Mouse (Mus musculus) MEL-GATA-1-ER (cell line): ENCODE measurements at regions not wholly inside any gene's neighbourhood (a gene's known extent, or its start where the extent isn't known, plus 50 kb on each side); places are given as distances from the start of the nearest gene placed in this dataset.

Experiments used
- DNase-seq: peaks from one replicate; pipeline ENCODE4 v3.0.0-alpha.2; 2012; ENCODE audit warnings: low read depth; ENCODE audit errors: extremely low read depth

DNA sequence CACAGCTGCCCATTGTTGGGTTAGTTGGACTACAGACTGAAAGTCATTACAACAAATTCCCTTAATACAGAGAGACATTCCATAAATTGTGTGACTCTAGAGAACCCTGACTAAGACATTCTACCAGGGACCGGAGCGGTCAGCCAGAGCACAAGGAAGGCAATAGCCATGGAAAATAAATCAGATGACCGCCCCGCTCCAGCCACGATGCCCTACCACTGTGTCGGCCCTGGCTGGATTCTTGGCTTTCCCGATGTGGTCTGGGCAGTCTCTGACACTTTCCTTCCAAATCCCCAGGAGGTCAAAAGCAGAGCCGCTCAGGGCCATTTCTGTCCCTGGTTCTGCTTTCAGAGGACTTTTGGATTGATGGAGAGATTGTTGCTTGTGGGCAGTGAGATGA is 57.8 kb downstream of the Lsm3 start:
- no peak for DNase-seq

DNA sequence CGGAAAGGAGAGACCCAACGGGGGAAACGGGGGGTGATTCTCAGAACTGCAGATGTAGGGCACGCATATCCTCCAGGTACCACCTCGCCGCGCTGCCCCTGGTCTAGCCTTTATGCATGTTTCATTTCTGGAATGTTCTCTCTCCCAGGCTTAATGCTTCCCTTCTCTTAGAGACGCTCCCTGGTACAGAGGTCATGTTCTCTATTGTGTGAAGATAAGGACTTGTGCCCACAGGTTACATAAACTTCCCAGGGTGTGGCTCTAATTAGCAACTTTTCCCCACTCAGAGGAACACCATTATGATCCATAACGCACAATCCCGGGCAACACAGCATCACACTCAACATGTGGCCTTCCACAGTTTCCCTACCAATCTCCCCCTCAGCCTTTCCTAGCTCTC is 58.7 kb downstream of the Lsm3 start:
- DNase-seq = no peak

DNA sequence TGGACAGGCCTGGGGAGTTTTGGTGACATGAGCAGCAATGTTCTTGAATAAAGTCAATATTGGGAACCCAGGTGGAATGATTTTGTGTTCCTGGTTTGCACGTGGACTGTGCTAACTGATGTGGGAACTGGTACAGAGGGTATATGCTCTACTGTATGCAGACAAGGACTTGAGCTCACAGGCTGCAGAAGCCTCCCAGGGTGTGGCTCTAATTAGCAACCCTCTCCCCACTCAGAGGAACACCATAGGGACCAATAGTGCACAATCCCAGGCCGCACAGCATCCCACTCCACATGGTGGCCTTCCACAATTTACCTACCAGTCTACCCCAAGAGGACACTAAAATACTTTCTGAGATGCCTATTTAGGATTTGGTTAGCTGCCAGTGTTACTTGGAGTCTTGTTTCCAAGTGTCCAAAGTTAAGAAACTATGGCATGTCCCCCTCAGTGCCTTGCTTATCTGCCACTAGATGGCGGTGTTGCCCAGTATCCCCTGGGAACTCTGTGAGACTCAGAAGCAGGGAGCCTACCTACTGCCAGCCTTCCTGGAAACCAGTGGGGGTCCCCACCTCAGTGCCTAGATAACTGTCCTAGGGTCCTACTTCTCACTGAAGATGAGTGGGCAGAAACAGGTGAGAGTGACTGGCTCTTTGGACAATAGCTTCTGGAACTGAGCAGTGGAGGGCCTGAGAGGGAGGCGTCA is 60.1 kb downstream of the Lsm3 start:
- DNase-seq = peak; percentile 11

DNA sequence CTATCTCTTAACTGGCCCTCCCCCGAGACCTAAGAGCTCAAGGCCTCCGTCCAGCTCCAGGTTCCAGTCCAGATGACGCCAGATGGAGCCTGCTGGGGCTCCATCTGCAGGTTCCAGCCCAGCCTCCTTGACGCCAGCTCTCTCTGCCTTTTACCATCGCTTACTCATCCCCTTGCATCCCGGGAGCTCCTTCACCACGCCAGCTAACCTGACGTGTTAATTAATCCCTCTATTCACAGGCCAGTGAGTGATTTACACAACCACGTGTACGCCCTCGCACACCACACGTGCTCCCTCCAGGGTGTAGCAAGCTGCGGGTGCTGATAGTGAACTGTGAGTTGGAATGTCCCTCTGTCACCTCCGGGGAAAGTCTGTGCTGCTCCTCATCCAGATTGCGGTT is 61.2 kb downstream of the Lsm3 start:
- no peak for DNase-seq

DNA sequence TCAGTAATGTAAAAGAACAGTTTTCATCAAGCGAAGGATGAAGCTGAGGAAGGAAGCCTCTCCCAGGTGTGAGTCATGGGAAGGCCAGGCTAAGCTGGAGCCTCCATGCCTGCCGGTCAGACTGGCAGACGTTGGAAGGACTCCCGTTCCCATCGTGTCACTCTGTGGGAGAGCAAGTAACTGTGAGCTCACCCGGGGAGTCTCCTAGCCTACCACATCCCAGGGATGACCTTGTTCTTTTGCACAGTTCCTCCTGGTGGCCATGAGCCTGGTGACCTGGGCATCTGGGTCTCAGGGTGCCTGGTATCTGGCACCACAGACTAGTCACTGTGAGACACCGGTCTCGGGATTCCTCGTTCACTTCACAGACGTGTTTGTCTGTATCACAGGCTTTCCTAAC is 63.9 kb downstream of the Lsm3 start:
- no peak for DNase-seq

DNA sequence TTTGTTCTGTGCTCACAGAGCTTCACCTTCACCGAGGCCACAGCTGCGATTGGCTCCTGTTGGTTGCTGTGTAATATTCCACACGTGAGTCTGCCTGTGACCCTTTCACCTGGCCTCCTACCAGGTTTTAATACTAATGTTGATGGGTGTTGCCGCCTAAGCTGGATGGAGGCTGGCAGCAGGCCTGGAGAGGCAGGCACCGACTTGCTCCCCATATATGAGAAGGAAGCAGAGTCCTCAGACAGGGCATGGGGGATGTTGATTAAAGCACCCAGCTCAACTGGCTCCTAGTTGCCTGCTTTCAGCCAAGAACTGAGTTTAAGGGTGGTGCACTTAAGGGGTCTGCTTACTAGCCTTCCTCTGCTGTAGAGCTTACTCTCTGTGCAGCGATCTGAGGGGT is 64.9 kb downstream of the Lsm3 start:
- no peak for DNase-seq

DNA sequence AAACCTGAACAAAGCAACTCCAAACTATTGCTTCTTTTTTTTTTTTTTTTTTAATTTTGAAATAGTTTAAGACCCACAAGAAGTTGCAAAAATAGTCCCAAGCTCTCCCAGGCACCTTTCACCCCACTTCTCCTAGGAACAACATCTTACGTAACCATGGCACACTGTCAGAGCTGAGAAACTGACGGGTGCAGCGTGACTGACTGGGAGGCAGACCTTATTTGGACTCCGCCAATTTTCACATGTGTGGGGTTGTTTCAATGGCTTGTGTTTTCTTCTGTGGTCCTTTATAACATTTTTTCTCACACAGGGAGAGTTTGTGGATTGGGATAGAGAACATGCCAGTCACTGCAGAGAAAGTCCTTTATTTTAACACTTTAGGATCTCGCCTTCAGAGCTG is 66.6 kb downstream of the Lsm3 start:
- no peak for DNase-seq

DNA sequence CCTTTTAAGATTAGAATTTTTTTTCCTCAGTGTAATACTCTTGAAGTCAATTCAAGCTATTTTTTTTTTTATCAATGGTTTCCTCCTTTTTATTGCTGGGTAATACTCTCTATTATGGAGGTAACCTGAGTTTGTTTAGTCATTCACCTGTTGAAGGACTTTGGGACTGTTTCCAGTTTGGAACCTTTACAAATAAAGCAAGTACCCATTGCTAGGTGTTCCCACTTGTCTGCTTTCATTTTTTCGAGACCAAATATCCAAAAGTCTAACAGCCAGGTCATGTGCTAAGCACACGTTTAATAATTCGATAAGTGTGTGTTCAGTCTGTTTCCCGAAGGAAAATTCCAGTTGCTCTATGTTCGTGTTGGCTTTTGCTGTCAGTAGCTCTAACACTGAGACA is 67.6 kb downstream of the Lsm3 start:
- no peak for DNase-seq

DNA sequence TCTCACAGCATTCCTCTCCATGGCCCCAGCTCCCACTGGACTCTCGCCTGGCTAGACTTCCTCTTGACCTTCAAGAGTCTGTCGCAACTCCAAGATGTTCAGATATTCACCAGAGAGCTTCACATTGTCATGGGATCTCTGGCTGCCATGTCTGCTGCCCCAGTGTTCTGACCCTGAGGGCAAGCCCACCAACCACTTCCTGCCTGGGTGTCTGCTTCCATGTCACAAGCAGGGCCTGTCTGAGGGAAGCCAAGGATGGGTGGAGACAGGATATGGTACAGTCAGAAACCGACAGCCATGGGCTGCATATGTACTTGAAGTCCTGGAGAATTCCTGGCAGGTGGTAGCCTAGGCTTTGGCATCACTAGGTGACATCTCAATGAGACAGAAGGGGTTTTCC is 69.8 kb downstream of the Lsm3 start:
- no peak for DNase-seq

DNA sequence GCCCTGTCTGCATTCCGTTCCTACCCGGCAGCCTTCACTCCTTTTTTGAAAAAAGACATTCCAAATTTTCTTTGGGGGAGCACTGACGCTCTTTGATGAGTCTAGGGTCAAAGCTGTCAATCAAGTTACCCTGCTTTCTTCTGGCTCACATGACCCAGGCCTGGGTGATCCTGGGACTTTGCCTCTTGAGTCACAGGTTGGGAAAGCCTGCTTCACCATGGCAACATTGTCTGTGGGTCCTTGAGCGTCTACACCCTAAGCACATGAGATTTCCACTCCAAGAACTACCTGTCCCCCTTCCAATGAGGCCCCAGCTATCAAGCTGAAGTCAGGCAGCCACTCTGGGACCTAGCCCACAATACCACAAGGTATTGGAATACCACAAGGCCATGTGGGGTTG is 73.5 kb downstream of the Lsm3 start:
- DNase-seq = no peak

DNA sequence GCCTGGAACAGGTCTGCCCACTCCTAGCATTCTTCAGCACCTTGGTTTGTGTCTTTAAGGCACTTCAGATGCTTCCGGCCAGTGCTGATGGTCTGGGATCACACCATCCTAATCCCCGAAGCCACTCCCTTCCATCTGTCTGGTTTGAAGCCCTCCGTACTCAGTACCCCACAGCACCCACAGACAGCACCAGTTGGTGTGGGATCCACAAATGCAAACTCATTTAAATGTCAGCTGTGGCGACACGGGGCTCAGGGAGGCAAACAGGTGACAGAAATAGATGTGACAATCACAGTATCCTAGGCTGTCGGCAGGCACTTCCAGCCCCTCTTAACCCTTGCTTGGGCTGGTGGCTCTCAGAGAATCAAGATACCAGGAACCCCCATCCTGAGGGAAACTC is 74.7 kb downstream of the Lsm3 start:
- DNase-seq = no peak

DNA sequence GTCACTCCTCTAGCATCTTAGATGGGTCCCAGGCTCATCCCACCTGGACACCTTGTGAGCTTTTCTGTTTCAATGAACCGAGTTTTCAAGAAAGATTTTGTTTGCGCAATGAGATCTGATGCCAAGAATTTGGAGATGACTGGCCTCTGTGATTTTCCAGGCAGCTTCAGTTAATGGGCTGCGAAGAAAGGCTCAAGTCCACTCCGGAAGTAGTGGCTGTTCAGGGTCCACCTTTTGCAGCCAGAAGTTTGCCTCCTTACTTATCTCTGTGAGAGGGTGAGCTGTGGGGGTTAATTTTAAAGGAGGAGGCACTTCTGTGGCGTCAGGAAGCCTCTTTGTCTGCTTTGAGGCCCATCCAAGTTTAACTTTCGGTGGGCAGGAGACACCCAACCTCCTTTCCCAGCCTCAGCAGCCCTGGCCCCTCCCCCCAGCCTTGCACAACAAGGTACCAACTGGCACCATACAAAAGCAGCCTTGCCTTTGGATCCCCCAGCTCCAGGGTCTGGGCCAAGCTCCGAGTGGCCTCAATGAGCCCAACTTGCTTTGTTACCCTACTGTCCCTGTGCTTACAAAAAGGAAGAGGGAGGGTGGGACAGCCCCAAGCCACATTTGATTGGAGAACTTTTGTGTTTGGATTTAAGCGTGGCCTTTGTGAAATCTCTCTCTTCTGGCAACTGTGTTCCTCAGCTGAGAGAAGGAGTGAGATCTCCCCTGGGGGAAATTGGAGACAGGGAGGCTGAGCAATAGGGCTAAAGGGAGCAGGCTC is 75.3 kb downstream of the Lsm3 start:
- DNase-seq = no peak

DNA sequence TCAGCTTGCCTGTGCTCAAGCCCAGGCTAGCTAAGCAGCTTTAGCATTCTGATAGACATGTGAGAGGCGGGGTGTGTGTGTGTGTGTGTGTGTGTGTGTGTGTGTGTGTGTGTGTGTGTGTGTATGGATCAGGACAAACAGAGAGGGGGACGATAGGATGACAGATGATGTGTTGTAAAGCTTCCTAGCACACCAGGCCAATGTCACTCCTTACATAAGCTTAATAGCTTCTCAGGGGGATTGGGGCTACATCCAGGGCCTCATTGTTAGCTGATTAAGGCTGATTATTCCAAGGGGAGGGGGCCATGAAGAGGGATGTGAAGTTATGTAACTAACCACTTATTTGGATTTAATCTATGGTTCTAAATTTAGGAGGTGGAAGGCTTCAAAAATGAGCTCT is 76.9 kb downstream of the Lsm3 start:
- DNase-seq = no peak

DNA sequence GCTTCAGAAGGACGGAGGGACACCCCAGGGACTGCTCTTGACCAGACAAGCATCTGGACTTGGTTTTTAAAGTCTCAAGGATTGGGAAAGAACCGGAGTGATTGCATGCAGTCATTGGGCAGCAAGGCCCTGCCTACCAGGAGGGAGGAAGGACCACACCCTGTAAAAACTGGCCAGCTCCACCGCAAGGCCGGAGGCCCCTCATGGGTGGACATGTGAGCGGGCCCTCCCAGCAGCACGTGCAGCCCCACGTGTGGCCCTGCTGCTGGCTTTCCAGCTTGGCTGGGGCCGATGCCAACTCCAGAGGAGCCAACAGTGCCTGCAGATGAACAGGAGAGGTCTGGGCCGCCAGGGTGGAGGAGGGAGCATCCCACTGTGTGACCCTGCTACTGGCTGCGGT is 83.2 kb downstream of the Lsm3 start:
- no peak for DNase-seq

DNA sequence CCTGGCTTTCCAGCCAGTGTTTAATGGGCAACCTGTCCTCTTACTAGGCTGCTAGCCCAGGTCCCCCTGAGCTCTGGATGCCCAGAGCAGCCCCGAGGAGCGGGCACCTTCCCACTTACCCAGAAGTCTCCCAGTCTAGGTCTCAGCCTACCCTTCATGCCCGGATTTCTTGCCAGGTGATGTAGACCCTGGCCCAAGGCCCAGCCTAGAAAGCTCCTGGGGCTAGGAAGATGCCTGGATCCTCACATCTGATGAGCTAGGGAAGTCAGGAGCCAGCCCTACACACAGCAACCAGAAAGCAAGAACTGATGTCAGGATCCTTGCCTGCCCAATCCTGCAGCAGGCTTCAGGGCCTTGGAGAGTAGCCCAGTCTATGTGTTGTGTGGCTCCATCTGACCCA is 83.7 kb upstream of the Slc6a6 start:
- DNase-seq = no peak

DNA sequence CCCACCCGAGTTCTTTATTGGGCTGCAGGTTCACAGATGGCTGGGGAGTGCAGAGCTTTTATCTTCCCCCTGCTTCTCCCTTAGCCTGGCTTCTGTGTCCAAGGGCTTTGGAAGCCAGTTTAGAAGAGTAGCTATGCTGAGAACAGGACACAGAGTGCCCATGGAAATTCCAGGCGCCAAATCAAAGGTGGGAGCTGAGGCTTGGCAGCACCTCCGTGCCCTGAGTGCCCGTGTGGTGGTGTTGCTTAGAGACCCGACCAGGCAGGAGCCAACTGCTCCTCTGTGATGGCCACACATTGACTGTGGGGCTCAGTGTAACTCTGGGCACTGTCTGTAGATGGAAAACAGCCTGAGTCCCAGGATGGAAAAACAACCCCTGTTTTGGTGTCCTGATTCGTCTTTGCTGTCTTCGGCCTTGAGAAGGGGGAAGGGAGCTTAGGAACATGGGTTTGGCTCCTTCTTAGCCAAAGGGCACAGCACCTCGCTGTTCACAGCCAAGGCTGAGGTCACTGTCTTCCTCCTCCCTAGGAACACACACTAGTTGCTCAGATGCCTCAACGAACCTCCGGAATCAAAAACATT is 77.1 kb upstream of the Slc6a6 start:
- no peak for DNase-seq

DNA sequence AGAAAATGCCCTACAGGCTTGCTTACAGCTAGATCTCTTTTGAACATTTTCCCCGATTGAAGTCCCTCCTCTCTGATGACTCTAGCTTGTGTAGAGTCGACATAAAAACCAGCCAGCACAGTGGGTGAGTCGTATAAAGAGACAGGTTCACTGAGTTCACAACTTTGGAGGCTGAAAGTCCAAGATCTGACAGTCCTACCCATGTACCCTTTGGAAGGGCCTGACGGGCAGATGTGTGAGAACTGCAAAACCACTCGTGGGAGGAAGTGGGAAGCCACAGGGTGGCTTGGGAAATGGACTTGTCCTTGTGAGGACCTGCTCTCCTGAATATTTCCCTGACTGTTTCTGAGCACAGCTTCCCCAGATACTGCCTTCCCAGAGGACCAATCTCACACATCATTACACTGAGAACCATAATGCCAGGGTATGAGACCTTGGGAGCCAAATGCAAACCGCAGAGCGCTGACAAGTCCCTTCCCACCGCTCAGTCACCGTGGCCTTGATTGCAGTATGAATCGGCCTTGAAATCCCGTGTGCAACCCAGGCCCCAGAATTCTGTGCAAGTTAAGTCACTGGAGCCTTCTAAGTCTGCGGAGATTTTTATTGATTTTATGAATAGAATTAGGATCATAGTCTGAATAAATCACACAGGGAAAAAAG is 76.1 kb upstream of the Slc6a6 start:
- no peak for DNase-seq

DNA sequence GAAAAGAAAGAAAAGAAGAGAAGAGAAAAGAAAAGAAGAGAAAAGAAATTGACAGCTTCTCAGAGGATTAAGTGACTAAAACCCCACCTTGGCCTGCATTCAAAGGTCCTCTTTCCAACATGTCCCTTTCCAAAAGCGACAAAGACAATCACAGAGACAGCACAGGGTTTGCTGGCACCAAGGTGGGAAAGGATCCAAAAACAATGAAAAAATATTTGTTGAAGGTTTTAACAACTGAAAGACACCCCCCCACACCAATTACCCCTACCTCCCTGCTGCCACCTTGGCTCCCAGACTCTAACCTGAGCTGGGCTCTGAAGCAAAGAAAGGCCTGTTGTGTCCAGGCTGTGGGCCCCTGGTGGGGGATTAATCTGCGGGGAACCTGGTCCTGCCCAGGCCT is 74.2 kb upstream of the Slc6a6 start:
- DNase-seq = no peak

DNA sequence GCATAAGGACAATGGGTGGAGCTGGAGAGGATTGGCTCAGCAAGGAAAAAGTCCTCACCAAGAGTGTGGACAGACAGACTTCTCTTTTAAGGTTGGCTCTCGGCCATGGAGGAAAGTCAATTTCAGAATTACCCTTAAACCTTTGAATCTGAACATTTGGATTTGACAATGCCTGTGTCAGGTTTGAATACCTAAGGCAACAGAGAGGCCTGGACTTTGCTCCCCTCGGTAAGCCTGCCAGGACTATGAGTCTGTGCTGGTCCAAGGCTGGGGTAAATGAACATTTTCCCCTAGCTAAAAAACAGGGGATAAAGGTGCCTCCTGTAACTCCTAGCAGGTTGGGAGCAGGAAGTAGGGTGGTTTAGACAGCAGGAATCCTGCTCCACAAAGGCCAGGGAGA is 68.8 kb upstream of the Slc6a6 start:
- no peak for DNase-seq

DNA sequence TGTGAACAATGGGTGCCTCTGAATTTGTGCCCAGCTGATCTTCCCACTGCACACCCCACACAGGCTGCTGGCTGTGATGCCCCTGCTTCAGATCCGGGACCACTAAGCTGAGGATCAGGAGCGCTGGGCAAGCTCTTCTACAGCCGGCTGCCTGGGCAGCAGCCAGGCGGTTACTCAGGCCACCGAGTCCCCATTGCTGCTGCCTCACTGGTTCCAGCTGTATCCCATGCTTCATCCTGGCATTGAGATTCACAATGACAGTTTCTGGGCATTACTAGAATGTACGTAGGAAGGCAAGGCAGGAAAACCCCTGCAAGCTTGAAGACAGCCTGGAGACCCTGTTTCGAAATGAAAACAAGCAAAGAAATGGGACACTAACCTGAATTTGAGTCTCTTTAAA is 67.3 kb upstream of the Slc6a6 start:
- no peak for DNase-seq

DNA sequence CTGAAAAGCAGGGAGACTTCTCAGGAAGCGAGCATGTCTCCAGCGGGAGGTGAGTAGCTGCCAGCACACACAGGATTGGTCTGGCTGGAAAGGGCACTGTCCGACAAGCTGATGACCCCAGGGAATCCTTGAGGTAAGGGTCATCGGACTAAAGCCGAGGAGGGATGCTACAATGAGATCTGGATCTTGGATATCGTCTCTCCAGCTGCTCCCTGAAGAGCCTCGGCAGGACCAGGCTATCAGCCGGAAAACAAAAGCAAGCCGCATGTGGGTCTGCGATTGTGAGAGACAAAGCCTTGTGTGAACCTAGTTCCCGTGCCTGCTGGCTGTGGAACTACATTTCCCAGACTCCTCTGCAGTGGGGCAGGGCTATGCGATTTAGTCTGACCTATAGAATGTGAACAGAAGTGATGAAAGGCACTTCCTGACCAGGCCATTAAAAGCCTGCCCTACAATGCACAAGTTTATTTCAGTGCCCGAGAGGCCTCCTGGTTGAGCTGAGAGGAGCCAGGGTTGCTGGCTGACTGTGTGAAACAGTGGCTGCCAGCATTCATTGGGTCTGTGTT is 66.7 kb upstream of the Slc6a6 start:
- DNase-seq = peak; percentile 70

DNA sequence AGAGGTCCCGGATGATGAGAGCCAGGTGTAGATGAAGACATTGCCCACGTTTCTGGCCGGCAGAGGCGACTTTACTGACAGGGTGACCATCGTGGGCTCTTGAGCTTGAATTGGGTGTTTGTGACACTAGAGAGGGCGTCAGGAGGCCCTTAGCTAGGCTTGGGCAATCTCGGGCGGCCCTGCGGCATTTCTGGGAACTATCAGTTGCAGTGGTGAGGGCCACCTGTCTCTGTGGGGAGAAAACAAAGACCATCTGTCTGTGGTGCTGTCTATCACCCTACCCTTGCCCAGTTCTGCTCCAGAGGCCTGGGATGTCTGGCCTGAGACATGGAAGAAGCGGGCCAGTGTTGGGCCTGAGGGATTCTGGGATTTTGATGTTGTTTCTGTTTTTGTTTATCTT is 66.2 kb upstream of the Slc6a6 start:
- no peak for DNase-seq
